Mouse (Mus musculus) limb, embryonic 14.5 days (tissue): Measurements from ENCODE around the gene AY358078. TPM values are rescaled to one million over a fixed set of nuclear protein-coding genes. Genes with fewer than 3 reads are reported as not detected.

Source experiments
- ATAC-seq: fragments of 200-750 bp; cut with Nextera tagmentation; 2 replicates; pipeline ENCODE4 v1.8.0; 2017; ENCODE audit warnings: low read depth, moderate number of reproducible peaks, moderate TSS enrichment; ENCODE audit not compliant: low FRiP score
- DNase-seq: peaks from one replicate; pipeline ENCODE4 v3.0.0-alpha.2; 2015; ENCODE audit warnings: low spot score
- H3K27ac ChIP-seq: fragments of 300-500 bp; sonication (generic); replicated peaks from 2 replicates; pipeline ENCODE4 v1.5.1; 2014; ENCODE audit warnings: low read depth, mild to moderate bottlenecking, low read length, moderate library complexity, mixed read lengths
- H3K27me3 ChIP-seq: fragments of 300-500 bp; sonication (generic); 2 replicates; pipeline ENCODE4 v1.6.1; 2014; ENCODE audit warnings: low read length, mixed read lengths; ENCODE audit not compliant: control insufficient read depth, insufficient read depth
- H3K36me3 ChIP-seq: fragments of 300-500 bp; sonication (generic); 2 replicates; pipeline ENCODE4 v1.6.1; 2014; ENCODE audit warnings: mild to moderate bottlenecking, low read length, moderate library complexity, mixed read lengths; ENCODE audit not compliant: control insufficient read depth, insufficient read depth
- H3K4me1 ChIP-seq: fragments of 300-500 bp; sonication (generic); 2 replicates; pipeline ENCODE4 v1.6.1; 2014; ENCODE audit warnings: antibody characterized with exemption, low read length, mixed read lengths; ENCODE audit not compliant: control insufficient read depth, insufficient read depth
- H3K4me2 ChIP-seq: fragments of 300-500 bp; sonication (generic); replicated peaks from 2 replicates; pipeline ENCODE4 v1.6.1; 2014; ENCODE audit warnings: low read depth, mild to moderate bottlenecking, low read length, moderate library complexity; ENCODE audit not compliant: severe bottlenecking
- H3K4me3 ChIP-seq: fragments of 300-500 bp; sonication (generic); replicated peaks from 2 replicates; pipeline ENCODE4 v1.5.1; 2014; ENCODE audit warnings: low read length
- H3K9ac ChIP-seq: fragments of 300-500 bp; sonication (generic); 2 replicates; pipeline ENCODE4 v1.6.1; 2014; ENCODE audit warnings: mild to moderate bottlenecking, low read depth, low read length, moderate library complexity; ENCODE audit not compliant: severe bottlenecking
- H3K9me3 ChIP-seq: fragments of 300-500 bp; sonication (generic); 2 replicates; pipeline ENCODE4 v1.6.1; 2016; ENCODE audit warnings: low read length; ENCODE audit not compliant: control insufficient read depth
- POLR2A ChIP-seq: fragments of 200-500 bp; IDR thresholded peaks from 2 replicates; pipeline ENCODE4 v1.8.0; 2012; ENCODE audit warnings: inconsistent platforms, mild to moderate bottlenecking, moderate library complexity, borderline replicate concordance; ENCODE audit not compliant: insufficient read depth, insufficient read length; ENCODE audit errors: extremely low read depth
- WGBS: fragments of 180-500 bp; shearing (Covaris S2); extraction: QIAGEN DNeasy Blood & Tissue Kit; methylation state at CpG from one replicate; pipeline ENCODE4 v1.1.7; 2014; 5-methylcytosine and 5-hydroxymethylcytosine counted together
- polyA plus RNA-seq, 2 experiments: library from polyadenylated mRNA; depleted of rRNA in 1 of 2; stranded (reverse) in 1 of 2; unstranded in 1 of 2; fragments of >200 nt; fragmentation: Nextera tagmentation in 1 of 2; extraction: Ambion mirVana in 1 of 2; gene quantifications; 2 replicates each; pipeline versions ENCODE4 v1.2.1 to v1.2.3; 2012 to 2014

The AY358078 gene
- polyA plus RNA-seq, 2 experiments = not detected

GRCm38 (mm10) chr14:51778865-51779481, 20.9 kb upstream of the AY358078 start:
- DNase-seq (no peak), ATAC-seq (no peak)
- no peaks in the 10 kb centered on the region for H3K9me3 ChIP-seq
- H3K9ac ChIP-seq = no peak overlapping the region
- H3K27ac ChIP-seq = no peak overlapping the region
- H3K36me3 ChIP-seq = no peaks in the 10 kb centered on the region
- WGBS = 78% methylated on average over 4 of the region's 4 CpGs
- H3K4me2 ChIP-seq = no peak overlapping the region
- H3K27me3 ChIP-seq = no peaks in the 10 kb centered on the region
- no peak for TF ChIP-seq POLR2A
- no peak overlapping the region for H3K4me3 ChIP-seq
- H3K4me1 ChIP-seq = no peaks in the 10 kb centered on the region

GRCm38 (mm10) chr14:51786335-51786734, 13.5 kb upstream of the AY358078 start:
- Histone ChIP-seq H3K4me2 (no peak overlapping the region), H3K27me3 (no peaks in the 10 kb centered on the region), H3K27ac (no peak overlapping the region), H3K9ac (no peak overlapping the region), H3K4me1 (no peaks in the 10 kb centered on the region), H3K36me3 (no peaks in the 10 kb centered on the region), H3K9me3 (no peaks in the 10 kb centered on the region), H3K4me3 (no peak overlapping the region)
- no peak for TF ChIP-seq POLR2A
- DNase-seq (no peak), ATAC-seq (no peak)
- 65% methylated on average over 4 of the region's 4 CpGs for WGBS

GRCm38 (mm10) chr14:51787061-51787460, 12.8 kb upstream of the AY358078 start:
- no peak; the same call in 1 of the 2 replicates for ATAC-seq
- H3K4me2 ChIP-seq = no peak overlapping the region
- H3K9me3 ChIP-seq = no peaks in the 10 kb centered on the region
- DNase-seq = no peak
- no peaks in the 10 kb centered on the region for H3K36me3 ChIP-seq
- no peaks in the 10 kb centered on the region for H3K4me1 ChIP-seq
- no peak overlapping the region for H3K4me3 ChIP-seq
- no peaks in the 10 kb centered on the region for H3K27me3 ChIP-seq
- H3K27ac ChIP-seq = no peak overlapping the region
- TF ChIP-seq POLR2A = no peak
- WGBS = 86% methylated on average over 5 of the region's 5 CpGs
- no peak overlapping the region for H3K9ac ChIP-seq

- no peak for TF ChIP-seq POLR2A
- DNase-seq (no peak), ATAC-seq (no peak)
- no peak overlapping the region for H3K4me3 ChIP-seq
- H3K27me3 ChIP-seq = no peaks in the 10 kb centered on the region
- no peaks in the 10 kb centered on the region for H3K4me1 ChIP-seq
- WGBS = 95% methylated on average over 2 of the region's 2 CpGs
- no peaks in the 10 kb centered on the region for H3K9me3 ChIP-seq
- H3K4me2 ChIP-seq = no peak overlapping the region
- no peak overlapping the region for H3K27ac ChIP-seq
- H3K9ac ChIP-seq = no peak overlapping the region
- H3K36me3 ChIP-seq = no peaks in the 10 kb centered on the region
These were observed 10.7 kb upstream of the AY358078 start for GRCm38 (mm10) chr14:51789196-51789595.

- H3K4me1 ChIP-seq = no peaks in the 10 kb centered on the region
- no peak overlapping the region for H3K9ac ChIP-seq
- no peaks in the 10 kb centered on the region for H3K36me3 ChIP-seq
- 12% methylated on average over 2 of the region's 2 CpGs for WGBS
- ATAC-seq (no peak), DNase-seq (no peak)
- no peak for TF ChIP-seq POLR2A
- H3K27me3 ChIP-seq = no peaks in the 10 kb centered on the region
- no peak overlapping the region for H3K4me2 ChIP-seq
- no peaks in the 10 kb centered on the region for H3K9me3 ChIP-seq
- no peak overlapping the region for H3K4me3 ChIP-seq
- H3K27ac ChIP-seq = no peak overlapping the region
These were observed 5.7 kb upstream of the AY358078 start for GRCm38 (mm10) chr14:51794106-51794505.
